Mouse (Mus musculus): ENCODE measurements at regions not wholly inside any gene's neighbourhood (a gene's known extent, or its start where the extent isn't known, plus 50 kb on each side); places are given as distances from the start of the nearest gene placed in this dataset.

DNA sequence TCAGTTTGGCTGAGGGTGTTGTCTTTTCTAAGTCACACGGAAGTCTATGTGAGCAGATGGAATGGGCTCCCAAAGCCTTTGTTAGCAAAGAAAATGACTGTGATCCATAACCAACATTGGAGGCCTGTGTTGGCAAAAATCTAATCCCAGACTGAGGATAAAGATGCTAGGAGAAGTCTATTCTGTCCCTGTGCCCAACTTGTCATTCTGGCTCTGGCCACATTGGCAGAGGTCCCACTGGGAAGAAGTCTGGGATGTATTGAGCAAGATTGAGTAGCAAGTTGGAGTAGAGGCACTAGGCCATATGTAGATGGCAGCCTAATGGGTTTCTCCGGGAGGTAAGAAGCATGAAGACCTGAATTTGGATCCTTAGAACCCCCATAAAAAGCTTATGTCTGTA, 54.1 kb downstream of the Nog start:
- no peak for DNase-seq

DNA sequence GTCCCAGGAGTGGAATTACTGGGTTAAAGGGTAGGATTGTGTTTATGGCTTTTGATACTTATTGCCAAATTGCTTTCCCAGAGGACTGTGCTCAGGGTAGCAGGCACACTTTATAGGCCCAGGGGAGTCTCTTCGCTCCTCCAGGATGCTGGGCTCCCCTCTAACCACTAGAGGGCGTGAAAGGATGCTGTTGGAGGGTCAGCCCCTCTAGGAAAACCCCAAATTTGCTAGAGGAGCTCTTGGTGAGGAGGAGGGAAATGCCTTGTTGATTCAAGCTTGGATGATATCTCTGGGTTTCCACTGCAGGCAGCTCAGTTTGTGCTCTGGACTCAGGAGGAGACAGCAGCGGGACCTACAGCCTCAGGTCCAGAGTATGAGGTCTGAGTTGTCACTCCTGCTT, 58.8 kb downstream of the Nog start:
- DNase-seq = no peak

DNA sequence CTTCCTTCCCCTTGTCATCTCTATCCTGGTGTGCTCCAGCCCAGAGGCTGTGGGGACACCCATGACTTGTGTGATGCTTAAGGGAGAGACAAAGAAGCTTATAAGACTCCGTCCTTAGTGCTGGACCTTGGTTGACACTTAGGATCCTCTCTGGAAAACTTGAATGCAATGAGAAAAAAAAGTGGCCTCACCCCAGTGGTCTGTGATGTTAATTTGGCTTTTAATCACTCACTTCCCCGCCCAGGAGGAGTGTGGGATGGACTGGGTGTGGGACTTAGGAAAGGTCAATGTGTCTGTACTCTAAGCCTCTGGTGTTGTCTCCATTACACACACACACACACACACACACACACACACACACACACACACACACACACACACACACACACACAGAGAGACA, 60.0 kb downstream of the Nog start:
- no peak for DNase-seq

DNA sequence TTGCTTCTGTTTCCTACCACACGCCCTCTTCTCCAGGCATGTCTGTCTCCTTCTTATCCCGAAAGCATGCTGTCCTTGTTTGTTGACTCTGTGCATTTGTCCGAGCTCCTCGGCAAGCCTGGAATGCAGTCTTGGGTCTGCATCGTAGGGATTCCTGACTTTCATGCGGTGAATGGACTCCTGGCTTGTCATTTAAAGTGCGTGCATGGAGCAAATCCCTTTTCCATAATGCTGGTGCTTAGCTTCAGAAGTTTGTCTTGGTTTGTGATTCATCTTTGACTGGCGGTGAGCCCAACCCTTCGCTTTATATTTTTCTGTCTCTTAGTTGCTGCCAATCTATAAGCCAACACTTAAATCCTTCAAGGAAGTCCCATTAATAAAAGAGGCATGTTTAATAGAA, 62.2 kb downstream of the Nog start:
- DNase-seq = no peak

DNA sequence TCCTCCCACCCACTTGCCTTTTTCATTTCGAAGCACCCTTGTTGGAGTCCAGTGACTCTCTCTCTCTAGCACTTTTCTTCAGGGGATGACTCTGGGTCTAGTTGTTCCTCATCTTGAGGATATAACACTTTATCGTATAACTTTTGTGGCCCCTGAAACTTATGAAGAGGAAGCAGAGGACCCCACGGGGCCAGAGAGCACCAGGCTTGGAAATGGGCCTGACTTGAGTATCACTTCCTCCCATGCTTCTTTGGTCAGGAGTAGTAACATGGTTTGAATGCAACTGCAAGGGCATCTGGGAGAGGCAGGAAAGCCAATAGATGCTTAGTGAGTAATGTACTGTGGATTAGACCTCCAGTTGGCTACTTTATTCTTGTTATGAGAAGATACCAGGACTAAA, 65.2 kb downstream of the Nog start:
- DNase-seq = no peak

DNA sequence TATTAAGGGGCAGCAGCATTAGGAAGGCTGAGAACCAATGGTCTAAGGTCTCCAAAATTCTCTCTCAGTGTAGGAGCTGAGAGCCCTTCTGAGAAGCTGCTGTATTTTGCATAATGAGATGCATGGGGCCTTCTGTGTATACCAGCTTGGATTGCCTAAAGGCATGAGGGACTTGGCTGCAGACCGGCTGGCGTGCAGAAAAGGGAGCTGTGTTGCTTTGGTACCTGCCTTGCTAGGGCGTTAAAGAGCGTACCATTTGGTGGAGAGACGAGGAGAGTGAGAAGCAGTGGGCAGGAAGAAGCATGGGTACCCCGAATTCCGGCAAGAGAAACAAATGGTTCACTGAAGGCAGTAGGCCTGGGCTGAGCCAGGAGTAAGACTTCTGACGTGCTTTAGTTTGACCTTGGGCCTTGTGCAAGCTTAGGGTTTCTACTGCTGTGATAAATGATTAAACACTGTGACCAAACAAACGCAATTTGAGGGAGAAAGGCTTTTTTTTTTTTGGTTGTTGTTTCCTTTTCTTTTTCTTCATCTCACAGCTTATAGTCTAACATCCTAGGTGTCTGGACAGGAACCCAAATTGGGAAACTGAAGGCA, 69.2 kb downstream of the Nog start:
- DNase-seq = peak; percentile 15 to 54

DNA sequence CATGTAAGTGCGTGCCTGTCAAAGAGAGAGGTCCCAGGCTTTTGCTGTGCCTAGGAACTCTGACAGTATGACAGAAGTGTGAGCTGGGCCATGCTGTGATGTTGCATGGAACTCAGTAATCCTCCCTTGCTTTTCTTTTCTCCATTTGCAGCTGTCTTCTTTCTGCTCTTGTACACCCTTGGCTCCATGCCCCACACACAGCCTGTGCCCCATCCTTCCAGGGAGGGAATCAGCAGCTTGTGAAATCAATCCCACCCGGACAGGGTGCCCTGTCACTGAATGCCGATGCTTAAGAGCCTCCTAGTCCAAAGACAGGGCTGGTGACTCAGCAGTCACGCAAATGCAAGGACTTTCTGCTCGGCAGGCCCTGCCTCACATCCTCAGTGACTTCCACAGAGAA, 72.4 kb downstream of the Nog start:
- DNase-seq = no peak

DNA sequence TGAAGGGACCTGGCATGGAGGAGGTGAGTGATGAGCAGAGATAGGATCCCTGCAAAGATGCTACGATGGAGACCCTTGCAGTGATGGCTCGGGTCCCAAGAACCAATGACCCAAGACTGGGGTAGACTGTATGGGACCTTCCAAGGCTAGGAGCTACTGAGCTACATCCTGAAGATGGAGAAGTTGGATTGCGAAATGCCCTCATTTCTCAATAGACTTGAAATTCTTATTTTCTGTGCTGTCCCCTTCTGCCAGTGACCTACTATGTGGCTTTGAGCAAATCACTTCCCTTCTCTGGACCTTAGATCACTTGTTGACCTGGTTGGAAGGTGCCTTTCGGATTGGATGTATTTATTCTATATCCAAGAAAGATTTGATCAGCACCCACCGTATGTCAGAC, 88.9 kb downstream of the Nog start:
- no peak for DNase-seq

DNA sequence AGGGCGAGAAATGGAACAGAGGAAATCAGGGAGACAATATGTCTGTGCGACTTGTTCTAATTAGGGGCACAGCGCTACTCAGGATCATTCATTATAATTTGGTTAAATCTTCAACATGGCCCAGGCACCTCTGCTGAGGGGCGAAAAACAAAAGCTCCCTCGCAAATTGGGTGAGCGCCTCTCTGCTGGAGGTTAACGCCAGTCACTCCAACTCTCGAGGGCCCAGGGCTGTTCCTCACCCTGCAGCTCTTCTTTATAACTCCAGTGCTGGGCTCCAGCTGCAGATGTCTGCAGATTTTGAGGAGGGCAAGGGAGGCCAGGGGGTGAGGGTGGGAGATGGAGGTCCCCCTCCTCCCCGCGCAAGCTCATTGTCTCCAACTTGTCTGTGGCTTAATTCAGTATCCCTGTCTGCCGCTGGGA, 92.6 kb downstream of the Nog start:
- DNase-seq = no peak

DNA sequence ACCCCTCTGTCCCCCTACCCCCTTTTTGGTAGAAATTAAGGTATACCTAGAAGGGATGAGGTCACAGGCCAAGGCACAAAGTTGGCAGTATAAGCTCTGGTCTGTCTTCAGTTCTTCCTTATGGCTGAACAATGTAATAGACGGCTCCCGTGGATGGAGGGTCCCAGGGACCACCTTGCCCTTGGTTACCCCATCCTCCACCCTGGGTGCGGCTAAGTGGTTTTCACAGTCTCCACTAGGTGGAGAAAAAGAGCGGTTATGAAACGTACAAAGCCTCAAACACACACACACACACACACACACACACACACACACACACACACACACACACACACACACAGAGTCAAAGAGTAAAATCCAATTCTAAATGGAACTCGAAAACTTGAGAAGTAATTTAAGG, 93.1 kb downstream of the Nog start:
- DNase-seq = no peak

DNA sequence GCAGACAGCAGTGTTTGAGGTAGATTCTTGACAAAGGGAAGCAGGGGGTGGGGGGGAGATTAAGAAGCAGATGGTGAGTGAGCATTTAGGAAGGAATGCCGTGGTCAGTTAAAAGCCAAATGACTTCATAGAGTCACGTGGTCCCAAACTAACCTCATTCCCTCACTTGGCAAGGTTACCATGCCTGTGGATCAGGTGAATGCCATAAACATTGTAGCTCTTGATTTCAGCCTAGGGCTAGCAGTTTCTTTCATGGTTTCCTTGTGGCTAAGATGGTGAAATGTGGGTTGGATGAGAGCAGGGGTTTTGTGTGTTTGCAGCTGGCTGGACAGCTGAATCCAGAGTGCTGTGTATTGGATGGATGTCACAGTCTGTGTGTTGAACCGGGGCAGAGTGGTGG, 95.3 kb downstream of the Nog start:
- DNase-seq = peak in 1 of 2 experiments; percentile 39

DNA sequence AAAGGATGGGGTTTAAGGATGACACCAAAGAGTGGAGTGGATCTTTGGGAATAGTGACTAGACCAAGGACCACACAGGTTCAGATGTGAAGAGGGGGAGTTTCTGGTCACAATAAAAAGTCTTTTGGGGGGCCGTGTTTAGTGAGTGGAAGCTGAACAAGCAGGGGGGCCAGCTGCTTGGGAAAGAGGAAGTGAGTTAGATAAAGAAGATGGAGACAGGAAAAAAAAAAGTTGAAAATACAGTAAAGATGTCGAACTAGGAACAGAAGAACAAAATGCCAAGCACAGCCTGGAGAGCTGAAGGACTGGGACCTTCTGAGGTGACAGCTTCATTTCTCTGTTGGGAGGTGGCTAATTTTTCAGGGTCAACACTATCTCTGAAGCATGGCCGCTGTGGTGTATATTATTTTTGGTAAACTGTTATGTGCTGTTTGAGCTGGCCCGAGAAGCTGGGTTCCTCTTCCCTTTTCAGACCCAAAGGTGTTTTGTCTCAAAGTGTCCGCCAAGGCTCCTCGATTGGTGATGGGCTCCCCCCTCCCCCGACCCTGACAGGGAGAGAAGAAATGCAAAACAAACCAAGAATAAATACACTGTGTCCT, 97.1 kb downstream of the Nog start:
- DNase-seq = no peak

DNA sequence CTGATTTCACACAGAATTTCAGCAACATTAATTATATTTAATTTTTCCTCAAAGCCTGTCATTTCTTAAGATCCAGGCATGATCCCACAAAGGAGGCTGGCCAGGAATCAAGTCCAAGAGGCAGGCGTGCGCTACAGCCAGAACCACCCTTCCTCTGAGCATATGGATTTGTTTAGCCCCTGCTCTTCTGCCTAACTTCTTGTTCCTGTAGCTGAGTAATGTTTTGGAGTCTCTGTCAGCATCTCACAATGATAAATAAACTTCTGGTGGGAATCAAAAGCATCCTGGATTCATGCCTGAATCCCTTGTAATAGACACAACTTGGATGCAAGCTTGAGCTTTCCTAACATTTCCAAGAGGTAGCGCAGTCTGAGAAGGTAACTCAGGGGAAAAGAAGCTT, 101.7 kb downstream of the Nog start:
- DNase-seq = no peak

DNA sequence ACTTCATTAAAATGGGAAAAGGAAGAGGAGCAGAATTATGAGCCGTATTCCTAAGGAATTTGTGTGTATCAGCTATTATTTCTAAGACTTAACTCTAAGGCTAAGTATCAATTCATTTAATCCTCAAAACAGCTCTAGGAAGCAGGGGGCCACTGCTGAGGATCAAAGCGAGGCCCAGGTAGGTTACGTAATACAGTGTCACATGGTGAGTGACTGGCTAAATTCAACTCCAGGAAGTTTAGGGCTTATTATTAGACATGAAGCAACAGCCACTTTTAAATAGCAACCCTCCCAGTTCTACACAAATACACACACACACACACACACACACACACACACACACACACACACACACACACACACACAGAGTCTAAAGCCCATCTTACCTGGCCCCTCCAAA, 109.3 kb downstream of the Nog start:
- DNase-seq = no peak

DNA sequence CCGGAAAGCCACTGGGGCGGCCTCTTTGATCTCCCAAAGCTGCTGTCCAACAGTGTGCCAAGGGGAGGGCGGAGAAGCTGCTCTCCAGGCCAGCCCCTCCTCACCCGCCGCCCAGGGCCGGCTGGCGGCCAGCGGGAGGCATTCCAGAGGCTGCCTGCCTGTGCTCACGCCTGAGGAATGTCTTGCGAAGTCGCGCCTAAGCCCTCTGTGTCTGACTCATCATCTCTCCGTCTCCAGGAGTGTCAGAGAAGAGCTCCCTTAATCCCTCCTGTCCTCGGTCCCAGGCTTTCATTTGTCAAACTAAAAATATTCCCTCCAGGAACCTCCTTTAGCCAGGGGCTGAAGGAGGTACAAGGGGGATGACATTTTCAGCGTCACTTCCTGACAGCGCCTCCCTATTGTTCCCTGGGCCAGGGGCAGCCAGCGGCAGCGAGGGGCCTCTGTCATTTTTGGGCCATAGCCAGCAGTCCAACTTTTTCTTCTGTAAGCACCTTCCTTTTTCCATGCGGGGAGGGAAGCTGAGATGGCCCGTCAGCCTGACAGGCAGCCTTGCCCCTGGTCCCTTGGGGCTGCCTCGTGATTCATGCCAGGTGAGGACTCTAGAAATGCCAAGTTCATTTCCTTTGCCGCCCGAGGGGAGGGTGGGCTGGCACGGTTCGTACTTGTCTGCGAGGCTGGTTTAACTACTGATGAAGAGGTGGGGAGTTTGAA, 113.4 kb downstream of the Gm525 start:
- DNase-seq = peak; percentile 63 to 72

DNA sequence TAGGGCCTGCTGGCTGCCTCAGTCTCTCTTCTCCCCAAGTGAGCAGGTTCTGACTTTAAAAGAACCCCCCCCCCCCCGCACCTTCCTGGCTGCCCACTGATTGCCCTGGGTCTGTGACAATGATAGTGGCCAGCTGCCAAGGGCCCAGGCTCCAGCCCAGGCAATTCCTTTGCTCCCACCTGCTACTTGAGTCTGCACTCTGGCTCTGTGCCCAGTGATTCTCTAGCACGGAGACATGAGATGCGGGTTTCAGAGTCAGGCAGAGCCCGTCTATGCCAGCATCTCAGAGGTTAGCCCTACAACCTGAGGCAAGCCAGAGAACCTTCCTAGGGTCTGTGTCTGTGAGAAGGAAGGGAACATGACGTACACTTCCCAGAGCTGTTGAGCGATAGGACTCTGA, 112.2 kb downstream of the Gm525 start:
- peak in 1 of 2 experiments; percentile 25 for DNase-seq

DNA sequence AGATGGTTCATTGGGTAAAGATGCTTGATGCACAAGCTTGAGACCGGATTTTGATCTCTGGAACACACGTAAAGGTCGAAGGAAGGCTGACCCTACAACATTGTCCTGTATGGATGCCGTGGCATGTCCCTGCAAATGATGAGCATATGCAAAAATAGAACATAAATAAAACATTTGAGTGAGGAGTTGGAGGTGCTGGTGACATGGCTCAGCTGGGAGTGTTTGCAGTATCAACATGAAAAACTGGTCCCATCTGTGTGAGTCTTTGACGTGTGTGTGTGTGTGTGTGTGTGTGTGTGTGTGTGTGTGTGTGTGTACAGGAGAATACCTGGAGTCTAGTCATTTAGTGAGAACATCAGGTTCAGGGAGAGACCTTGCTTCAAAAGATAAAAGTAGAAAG, 107.8 kb downstream of the Gm525 start:
- DNase-seq = no peak

DNA sequence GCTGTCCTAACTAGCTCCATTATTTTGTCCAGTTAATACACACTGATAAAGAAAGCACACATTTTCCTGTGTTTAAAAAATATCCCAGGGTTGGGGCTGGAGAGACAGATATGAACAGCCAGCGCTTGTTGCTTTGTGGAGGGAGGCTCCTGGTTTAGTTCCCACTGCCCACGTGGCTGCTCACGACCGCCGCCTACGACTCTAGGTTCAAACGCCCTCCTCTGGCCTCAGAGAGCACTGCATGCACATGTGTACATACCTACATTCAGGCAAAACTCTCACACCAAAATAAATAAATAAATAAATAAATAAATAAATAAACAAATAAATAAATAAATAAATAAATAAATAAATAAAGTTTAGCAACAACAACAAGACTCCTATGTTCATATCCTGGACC, 104.8 kb downstream of the Gm525 start:
- no peak for DNase-seq

DNA sequence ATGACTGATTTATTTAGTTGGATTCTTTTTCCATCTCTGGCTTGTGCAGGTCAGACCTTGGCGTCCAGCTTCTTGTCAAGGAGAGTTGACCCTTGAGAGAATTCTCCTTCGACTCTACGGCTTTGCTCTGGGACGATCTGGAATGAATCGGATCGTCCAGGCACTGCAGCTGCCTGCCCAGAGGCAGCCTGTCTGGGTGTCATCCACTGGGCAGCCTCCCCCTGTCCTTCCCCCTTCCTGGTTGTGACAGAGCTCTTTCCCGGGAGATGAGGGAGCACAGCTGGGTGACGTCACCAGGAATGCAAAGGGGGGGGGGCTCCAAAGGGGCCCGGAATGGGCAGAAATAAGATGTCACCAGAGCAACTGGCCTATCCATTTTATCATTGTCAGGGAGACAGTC, 101.9 kb downstream of the Gm525 start:
- DNase-seq = no peak

DNA sequence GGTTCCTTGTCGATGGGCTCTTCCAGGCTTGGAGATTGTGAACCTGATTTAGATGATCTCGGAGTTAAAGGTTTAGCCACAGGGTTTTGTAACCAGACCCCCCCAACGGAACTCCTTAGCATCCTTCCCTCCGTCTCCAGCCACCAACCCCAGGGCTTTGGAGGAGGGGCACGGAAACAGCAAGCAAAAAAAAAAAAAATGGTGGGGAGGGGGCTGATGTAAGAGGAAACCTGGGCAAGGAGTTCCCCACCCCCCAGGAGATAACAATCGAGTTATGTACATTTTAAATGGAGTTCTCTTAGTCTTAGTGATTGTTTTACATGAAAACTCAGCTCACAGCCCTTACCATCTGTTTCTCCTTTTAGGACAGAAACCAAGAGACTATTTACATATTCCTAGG, 101.3 kb downstream of the Gm525 start:
- DNase-seq = no peak

DNA sequence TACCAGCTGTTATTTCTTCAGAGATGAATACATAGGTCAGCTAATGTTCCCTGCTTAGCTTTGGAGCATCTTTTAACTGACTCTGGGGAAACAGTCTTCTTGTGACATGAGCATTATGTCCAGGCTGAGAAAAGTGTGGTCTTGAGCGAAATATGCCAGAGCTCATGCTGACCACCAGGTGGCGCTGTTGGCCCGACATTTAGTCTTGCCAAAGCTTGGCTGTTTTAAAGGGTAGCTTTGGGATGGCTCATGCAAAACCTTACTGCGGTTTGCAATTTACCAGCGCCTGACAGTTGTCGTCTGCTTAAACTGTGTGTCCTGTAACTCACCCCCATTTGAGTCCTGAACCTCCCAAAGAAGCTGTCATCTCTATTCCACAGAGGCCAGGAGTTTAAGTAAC, 91.6 kb downstream of the Gm525 start:
- peak; percentile 43 to 68 for DNase-seq

DNA sequence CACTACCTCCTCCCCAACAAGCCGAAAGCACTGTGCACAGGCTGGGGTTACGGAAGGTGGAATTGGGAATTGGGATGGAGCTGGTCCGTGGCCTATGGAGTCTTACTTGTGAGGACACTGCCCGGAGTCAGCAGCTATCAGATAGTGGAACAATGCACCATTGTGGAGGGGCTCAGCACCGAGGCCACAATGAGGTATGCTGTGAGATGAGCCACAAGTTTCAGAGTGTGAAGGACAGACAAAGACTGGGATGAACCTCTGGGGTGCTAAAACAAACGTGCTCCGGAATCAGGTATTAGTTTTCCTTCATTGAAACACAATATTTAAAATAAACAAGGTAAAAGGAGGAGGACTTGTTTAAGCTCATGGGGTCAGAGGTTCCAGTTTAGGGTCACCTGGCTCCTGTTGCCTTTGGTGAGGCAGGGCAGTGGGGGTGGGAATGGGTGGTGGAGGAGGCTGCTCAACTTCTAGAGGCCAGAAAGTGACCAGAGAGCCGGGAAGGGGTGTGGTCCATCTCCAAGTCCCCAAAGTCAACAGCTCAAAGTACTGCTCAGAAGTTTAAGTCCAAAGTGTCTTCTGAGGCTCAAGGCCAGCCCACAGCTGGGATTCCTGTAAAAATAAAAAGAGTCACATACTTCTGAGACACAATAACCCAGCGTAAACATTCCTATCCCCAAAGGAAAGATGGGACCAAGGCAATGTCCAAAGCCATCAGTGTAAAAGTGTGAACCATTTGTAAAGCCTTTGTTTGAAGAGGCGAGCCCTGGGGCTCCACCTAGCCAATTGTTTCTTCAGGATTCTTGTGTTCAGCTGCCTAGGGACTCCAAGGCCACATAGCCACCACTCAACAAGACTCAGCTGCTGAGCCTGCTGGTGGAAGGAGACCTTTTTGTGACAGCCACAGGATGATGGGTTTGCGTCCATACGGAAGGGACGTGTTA, 80.1 kb downstream of the Gm525 start:
- no peak for DNase-seq

DNA sequence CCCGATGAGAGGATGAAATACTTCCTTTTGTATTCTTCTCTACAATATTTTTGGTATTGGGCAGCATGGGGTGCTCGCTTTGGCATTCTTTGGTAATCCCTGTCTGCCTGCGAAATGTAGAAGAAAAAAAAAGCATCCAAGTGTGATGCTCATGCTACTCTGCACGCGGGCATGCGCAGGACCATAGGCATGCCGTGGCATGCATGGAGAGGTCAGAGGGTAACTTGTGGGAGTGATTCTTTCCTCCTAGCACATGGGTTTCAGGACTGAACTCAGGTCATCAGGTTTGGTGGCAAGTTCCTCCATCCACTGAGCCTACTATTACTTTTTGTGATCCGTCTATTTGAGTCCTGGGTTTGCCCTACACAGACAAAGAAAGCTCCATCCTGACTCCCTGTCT, 74.3 kb downstream of the Gm525 start:
- DNase-seq = no peak

Data from kidney, adult 8-10 months (tissue).